Mouse (Mus musculus) urinary bladder, postnatal 4 days (tissue): ENCODE data around the gene Otud5.
"Not testable (repeated sequence)": the region's sequence is repeated elsewhere in the genome, so short reads cannot be mapped to it uniquely, and the experiment has no call there.

ENCODE experiments used
- DNase-seq, 2 experiments: peaks; one replicate each; pipeline ENCODE4 v3.0.0; 2021 to 2022; ENCODE audit warnings: low spot score in 2 of 2

Otud5 gene

DNA sequence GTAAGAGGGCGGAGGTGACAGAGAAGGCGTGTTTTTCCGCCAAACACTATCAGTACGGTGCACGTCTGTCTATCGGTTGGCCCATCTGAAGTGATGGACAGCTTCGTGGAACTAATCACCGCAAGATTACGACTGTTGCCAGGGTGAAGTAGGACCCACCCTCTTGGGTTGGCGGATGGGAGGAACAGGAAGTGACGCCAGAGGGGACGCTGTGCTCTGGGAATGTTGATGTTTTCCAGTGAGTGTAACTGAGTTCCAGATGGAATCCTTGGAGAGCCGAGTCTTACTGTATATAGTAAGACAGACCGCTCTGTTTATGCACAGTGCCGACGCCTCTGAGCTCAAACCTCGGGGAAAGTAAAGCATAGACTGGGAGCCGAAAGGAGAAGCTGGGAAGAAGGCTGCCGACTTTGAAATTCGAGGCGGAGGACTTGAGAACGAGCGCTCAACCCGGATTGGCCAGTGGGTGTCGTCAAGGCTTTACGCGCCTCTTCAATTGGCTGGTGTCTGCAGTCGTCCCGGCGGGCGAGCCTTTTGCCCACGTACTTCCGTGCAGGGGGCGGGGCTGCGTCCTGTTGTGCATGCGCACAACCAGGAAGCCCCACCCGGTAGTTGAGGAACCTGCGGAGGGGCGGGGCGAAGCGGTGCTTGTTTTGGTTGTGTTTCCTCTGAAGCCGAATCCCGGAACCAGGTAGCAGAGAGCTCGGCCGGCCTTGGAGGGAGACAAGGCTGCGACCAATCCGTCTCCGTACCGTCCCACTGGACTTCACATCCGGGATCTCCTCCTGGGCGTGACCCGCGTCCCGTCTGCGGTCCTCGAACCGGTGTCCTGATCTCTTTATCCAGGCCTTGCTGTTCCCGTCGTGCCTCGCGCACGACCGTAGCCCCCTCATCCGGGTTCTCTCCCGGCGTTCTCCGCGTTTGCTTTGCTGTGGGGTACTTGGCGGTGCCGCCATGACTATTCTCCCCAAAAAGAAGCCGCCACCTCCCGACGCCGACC is at the start of gene Otud5:
TSS of gene Otud5 (plus strand) at position 202 of the 1,000 bp plus-strand sequence.
- DNase-seq: peak; percentile 90 to 91

DNA sequence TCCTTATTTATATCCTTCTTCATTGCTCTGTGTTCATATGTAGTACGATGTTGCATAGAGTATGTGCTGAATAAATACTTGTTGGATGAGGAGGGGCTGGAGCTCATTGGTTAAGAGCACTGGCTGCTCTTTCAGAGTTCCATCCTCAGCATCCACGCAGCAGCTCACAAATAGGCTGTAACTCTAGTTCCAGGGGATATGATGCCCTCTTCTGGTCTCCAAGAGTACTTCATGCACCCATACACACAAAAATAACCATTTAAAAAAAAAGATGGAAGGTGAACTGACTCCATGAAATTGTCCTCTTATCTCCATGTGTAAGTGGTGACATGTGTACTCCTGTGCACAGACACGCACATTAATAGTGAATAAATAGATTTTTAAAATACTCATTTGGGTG is 47.8 kb upstream of the Otud5 start:
- no peak for DNase-seq

DNA sequence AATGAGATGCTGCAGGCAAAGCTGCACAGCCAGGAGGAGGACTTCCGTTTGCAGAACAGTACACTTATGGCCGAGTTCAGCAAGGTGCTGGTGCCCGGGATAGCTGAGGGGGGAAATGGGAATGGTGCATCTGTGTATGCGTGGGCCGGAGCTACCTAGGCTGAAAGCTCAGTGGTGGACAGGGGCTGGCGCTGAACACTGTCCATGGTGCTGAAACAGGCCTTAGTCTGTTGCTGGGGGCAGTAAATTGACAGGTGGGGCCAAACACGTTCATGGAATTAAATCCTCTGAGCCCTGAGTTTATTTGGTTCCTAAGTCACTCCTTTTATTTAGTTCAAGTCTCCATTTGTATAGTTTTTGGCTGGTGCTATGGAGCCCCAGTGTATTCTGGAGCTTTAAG is 46.1 kb upstream of the Otud5 start:
- DNase-seq: no peak

DNA sequence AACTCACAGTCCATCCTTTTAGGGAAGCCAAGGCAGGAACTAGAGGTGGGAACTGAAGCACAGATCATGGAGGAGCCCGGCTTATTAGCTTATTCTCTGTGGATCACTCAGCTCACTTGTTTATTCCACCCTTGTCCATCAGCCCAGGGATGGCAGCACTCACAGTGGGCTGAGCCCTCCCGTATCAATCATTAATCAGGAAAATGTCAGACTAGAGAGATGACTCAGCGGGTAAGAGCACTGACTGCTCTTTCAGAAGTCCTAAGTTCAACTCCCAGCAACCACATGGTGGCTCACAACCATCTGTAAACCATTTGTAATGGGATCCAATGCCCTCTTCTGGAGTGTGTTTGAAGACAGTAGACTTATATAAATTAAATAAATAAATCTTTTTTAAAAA is 43.8 kb upstream of the Otud5 start:
- DNase-seq: no peak

DNA sequence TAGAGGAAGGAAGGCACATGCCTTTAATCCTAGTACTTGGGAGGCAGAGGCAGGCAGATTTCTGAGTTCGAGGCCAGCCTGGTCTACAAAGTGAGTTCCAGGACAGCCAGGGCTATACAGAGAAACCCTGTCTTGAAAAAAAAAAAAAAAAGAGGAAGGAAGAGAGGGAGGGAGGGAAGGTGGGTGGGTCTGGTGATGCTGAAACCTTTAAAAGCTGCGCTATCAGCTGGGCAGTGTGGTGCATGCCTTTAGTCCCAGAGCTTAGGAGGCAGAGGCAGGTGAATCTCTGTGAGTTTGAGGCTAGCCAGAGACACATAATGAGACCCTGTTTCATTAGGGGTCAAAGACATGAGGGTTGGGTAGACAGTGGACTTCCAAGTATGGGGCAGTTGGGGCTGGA is 39.0 kb upstream of the Otud5 start:
- not testable (repeated sequence) for DNase-seq

DNA sequence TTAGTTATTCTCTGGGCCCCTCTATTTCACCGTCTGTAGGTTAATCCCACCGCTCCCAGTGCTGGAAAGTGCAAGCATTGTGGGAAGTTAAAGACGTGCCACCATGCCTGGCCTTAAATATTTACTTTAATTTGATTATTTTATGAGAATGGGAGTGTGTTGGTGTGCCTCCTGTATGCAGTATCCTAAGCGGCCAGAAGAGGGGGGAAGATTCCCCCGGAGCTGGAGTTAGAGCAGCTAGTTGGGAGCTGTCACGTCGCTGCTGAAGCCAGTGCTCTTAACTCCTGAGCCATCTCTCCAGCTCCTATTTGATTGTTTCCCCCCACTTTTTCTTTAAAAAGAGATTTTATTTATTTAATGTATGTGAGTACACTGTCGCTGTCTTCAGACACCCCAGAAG is 26.1 kb upstream of the Otud5 start:
- not testable (repeated sequence) for DNase-seq

DNA sequence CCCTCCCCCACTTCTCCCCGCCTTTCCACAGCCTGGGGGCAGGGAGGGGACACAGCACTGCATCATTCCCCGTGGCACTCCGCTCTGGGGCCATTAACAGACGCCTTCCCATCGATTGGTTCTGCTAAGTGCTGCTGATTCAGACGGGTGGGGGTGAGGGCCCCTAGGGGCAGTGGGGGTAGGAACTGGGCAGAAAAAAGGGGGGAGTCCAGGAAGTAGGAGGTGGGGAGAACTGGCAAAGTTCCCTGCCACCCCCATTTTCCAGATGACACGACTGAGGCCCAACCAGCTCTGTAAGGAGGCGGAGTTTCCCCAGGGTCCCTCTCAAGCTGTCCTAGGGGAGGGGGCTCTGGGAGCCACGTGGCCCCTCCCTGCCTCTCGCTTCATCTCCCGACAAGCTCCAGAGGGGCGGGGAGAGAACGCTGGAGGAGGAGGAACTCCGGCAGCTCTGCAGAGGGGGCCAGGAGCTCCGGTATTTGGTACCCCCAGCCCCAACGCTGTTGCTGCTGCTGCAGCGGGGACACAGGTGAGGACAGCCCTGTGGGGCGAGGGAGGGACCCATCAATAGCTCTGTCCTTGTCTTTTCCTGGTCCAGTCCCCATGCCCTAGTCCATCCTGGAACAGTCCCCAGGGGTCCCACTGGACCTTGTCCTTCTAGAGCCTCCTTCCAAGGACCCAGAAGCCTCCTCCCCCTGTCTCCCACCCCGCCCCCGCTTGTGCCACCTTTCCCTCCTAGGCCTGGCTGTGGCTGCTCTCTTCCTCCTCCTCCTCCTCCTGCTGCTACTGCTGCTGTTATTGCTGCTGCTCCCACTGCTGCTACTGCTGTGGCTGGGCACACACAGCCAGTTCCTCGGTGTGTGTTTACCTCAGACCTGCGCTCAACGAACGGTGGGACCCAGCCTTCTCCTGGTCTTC is 19.0 kb upstream of the Otud5 start, which contains the start of gene Kcnd1:
TSS of gene Kcnd1 (plus strand) at position 425 of the 915 bp plus-strand sequence.
- DNase-seq: peak in 1 of 2 experiments; percentile 35

DNA sequence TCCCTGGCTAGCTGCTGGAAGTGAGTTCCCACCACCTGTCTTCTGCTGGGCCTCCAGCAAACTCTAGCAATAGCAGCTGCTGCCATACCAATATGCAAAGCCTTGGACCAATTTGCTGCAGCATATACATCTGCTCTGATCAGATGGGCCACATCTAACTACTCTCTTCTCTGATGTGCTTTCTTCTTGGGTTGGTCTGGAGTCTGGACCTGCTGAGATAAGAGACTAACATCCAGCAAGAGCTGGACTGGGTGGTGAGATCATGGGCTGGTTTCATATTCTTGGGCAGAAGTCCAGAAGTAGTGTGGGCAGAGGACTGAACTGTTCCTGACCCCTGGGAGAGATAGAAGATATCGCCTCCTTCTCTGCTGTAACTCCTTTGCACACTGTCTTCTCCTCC is 4.0 kb upstream of the Otud5 start:
- DNase-seq: no peak

DNA sequence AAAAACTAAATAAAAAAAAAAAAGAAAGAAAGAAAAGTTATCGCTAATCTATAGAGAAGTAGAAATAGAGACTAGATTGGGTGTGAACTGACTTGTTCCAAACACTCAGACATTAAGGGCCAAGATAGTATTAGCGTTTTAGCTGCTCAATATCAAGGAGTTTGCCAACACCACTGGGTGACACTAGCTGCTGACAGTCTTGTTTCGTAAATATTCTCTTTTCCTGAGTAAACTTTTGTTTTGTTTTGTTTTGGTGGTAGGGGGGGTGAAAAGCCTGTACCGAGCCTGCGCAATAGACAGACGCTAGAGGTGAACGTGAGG is 362 bp upstream of the Otud5 start:
- DNase-seq: no peak

DNA sequence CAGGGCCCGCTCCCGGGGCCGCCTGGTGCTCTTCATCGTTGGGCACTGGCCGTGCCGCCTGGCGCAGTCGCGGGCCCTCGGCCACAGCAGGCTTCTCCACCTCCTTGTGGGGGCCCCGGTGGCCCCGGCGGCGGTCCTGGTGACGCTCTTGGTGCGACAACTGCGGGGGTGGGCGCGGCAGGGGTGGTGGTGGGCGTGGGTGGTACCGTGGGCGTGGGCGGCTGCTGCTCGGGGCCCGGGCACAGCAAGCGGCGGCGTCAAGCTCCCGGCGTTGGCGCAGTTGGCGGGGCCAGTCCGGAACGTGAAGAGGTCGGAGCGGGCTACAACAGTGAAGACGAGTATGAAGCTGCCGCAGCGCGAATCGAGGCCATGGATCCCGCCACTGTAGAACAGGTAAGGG is 1.2 kb downstream of the Otud5 start:
- DNase-seq: no peak

DNA sequence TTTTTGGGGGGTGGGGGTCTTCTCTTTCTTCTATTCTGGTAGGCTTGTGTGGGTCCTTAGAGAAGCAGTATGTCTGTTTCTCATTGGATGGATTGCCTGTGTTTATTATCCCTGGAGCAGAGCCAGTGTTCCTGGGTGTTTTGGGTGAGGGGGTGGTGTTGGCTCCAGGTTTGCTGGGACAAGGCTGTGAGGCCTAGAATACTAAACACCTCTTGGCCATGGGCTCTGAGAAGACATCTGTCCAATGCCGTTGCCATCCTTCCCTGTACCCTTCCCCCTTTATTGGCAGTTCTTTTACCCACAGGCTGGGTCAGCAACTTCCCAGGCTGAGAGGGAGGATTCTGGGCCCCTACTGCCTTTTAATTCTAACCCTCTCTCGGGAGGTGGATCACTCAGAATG is 6.7 kb downstream of the Otud5 start:
- DNase-seq: no peak

DNA sequence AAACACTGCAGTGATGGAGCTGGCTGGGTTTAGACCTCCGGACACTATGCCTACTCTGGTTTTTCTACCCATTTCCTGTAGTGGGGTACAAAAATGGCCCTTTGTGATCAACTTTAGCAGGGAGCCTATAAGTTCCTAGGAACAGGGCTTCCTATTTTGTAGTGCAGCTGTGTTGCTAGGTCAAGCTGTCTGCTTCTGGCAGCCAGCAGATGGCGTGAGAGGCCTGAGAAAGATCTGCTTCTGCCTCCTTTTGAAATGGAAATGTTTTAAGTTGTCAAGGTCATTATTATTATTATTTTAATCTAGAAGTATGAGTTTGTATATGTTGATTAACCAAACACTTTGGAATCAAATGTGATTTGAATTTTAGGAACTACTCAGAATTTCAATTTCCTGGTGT is 13.4 kb downstream of the Otud5 start:
- no peak for DNase-seq

DNA sequence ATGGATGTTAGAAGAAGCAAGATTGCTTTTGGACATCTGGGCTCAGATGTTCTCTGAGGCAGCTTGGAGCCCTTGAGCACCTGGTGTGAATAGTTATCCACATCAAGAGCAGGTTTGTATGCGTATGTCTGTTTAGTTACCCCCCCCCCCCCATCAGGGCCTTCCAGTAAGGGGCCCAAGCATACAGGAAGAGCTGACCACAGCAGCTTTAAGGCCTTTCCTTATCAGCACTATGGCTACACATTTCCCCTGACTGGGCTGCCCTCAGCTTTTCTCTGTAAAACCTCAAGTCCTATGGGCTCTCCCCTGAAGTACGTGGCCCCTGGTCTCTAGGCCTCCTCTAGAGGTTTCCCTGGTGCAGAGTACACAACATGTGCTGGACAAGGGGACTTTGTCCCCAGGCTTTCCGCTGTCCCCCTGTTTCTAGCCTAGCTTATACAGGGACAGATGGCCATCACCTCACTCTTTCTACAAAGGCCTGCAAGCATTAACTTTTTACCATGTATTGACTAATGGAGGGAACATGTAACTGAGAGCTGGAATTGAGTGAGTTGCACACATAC is 18.1 kb downstream of the Otud5 start:
- no peak for DNase-seq

DNA sequence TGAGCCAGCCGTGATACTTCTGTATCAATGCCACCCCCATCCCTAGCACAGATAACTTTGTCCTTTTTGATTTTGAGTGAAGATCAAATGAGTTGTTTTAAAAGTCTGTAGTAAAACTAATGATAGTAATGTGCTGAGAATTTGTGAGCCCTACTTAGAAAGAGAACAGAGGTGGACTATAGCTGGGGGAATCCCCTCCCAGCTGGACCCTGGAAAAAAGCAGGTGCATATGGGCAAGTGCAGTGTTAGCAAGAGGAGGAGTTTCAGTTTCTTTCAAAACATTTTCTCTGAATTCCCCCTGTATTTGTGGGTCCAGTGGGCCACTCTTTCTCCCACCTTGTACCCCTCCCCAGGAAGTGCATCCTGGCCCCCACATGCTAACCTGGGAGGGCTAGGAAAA is 22.0 kb downstream of the Otud5 start:
- DNase-seq: no peak

DNA sequence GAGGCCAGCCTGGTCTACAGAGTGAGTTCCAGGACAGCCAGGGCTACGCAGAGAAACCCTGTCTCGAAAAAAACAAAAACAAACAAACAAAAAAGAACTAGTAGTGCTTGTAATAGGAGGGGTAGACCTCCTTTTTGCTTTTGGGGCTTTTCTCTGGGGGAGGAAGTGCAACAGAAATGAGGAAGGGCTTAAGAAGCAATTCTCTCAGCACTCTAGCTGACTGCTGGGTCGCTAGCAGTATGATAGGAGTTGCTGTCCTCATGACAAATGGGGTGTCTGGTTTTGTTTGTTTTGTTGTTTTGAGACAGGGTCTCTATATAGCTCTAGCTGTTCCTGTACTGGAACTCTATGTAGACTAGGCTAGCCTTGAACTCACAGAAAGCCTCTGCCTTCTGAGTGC is 23.4 kb downstream of the Otud5 start:
- DNase-seq: no peak

DNA sequence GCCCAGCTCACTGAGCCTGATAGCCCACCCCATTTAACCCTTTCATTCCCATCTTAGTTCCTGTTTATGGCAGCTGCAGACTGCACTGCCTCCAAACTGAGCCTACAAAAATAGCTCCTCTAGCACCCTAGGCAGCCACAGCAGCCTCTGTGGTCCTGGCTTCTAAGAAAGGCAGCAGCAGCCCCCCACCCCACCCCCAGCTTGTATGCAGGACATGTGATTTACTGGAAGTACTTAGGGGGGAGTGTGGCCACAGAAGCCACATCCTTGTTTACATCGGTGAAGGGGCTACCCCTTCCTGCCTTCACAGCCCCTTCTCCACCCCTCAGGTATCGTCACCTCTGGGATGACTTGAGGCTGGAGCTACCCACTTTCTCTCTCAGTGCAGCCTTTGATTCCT is 24.2 kb downstream of the Otud5 start:
- no peak for DNase-seq

DNA sequence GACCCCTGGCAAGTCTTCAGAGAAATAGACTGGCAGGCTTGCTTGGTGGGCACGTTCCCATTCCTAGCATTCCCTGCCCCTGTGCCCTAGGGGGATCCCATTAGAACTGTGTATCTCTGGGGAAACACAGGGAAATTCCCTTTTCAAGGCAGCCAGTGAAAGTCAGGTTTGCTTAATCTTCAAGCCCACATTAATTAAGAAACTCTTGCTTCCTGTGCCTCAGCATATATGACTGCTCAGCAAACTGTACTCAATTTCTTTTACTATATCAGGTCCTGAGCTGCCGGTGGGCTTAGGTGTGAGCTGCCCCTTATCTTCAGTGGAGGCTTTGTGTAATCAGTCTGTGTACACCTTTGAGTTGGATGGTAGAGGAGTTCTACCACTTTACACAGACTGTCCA is 24.6 kb downstream of the Otud5 start:
- no peak for DNase-seq

DNA sequence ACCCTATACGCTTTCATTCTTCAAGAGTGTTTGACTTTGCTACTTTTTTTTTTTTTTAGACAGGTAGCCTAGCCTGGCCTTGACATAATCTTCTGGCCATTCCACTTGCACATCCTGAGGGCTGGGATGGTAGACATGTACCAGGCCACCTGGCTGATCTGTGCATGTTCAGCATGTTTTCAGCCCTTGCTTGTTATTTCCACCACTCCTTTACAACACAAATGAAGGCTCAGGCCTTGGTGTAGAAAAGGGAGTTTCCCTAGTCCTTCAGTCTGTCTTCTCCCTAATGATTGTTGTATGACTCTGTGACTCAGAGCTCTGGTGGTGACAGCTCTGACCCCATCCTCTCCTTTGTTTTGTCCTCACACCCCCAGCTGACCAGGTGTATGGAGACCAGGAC is 26.0 kb downstream of the Otud5 start:
- DNase-seq: no peak

DNA sequence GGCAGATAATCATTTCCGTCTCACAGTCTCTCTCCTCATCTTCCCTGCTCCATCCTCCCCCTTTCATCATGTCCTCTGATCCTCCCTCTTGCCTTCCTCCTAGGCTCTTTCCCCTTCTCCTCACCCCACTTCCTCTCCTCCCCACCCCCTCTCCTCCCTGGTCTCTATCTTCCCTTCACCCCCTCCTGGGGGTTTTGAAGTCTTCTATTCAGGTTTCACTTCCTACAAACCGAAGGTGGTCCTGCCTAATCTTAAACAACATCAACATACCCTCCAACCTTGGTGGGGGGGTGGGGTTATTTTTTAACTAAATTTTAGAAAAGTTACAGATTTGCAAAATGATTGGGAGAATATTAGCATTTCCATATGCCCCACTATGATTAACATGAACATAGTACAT is 27.3 kb downstream of the Otud5 start:
- no peak for DNase-seq

DNA sequence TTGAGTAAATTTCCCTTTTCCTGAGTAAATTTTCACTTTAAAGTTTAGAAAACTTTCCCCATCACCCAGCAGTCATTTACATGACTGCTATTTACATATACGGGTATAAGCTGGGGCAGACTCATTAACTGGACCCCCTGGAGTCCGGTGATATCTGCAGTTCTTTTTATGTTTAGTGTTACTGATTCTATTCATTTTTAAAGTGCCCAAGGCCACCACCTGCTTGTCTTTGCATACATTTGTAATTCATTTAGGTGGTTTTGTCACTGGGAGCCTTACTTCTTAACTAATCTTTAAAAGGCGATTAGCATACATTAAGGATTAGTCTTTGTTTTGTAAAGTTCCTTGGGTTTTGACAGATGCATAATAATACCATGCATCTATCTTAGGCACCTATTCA is 28.7 kb downstream of the Otud5 start:
- no peak for DNase-seq

DNA sequence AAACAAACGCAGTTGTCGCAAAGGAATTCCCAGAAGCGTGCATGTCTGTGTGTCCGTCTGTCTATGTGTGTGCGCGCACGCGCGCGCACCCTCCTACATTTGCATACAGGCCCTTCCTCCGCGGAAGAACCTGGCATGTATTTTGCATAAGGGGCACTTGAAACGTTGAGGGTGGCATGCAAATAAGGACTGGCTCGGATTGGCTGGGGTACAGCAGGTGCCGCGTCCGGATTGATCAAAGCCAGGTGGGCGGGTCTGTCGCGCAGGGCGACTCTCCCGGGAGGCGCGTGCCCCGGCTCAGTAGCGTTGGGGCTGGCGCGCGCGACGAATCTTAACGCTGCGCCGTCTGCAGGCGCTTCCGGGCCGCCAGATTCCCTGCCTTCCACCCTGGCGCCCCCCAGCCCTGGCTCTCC is 36.8 kb downstream of the Otud5 start, which contains the start of gene Pim2:
TSS of gene Pim2 (plus strand) at position 256 of the 413 bp plus-strand sequence.
- peak; percentile 64 to 68 for DNase-seq

DNA sequence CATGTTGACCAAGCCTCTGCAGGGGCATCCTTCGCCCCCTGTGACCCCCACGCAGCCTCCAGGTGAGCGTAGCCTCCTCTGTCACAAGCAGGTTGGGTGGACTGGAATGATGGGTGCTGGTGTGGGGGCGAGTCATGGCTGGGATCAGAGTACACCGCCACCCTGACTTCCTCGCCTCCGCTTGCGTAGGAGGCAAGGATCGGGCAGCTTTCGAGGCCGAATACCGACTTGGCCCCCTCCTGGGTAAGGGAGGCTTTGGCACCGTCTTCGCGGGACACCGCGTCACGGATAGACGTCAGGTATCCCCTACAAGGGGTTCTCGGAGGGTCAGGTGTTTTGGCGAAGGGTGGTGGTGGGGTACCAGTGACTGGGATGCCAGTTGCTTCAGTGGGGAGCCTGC is 37.3 kb downstream of the Otud5 start:
- no peak for DNase-seq
